Mouse (Mus musculus) hematopoietic stem cell, adult 5-6 weeks (primary cell): ENCODE data around the gene 4930519P11Rik. TPM values are rescaled to one million over a fixed set of nuclear protein-coding genes. Genes with fewer than 3 reads are reported as not detected.

Experiments
- ATAC-seq, 2 experiments: fragments of 125-278 bp in 1 of 2; replicated peaks in 1 of 2; 2 replicates each; pipeline ENCODE4 v1.8.0; 2016 to 2017; ENCODE audit warnings: inconsistent platforms in 2 of 2, mild to moderate bottlenecking in 2 of 2, moderate number of reproducible peaks in 2 of 2, low read depth in 1 of 2, moderate TSS enrichment in 1 of 2; ENCODE audit not compliant: low FRiP score in 2 of 2, poor library complexity in 2 of 2, severe bottlenecking in 2 of 2, insufficient read depth in 1 of 2, low TSS enrichment in 1 of 2
- total RNA-seq: library from RNA; stranded (forward); fragments of 172-1452, 232-1000 nt; gene quantifications from 2 replicates; pipeline ENCODE4 v1.2.3, GENCODE M21; 2017

The 4930519P11Rik gene
- not detected in 2 replicates for total RNA-seq

DNA sequence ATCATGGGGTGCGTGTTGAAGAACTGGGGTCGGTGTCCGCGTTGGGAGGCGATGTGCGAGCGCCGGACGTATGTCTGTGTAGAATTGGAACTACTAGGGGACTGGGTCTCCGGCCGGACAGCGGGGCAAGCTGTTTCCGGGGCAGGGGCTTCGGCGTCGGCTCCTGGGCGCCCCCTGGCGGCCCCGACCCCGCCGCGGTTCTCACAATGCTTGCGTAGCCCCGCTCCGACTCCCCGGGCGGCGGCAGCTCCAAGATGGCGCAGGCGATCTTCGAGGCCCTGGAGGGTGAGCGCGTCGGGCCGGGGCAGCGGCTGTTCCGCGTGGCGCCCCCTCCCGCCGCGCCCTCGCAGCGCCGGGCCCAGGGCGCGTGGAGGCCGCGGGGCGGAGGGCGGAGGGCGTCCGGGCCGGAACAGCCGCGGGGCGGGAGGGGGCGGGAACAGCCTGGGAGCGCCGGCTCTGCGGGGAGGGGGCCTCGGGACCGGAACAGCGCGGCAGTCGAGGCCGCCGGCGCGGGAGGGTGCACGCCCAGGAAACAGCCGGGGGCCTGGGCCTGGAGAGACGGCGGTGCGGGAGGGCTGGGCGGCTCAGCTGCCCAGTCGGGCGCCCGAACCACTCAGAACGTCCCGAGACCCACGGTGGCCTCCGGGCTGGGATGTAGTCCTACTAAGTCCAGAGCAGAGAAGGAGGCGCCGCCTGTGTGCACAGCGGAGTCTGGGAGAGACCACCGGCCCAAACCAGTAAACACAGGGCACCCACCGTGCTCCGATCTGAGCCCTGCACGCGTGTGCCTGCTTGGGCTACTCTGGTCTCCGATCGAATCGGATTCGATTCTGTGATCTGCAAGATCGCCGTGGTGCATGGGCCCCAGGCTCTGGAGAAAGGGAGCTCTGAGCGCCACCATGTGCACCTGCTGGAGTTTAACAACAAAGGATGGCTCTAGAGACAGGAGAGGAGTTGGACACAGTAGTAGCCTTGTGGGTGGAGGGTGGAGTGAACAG, at the start of gene 4930519P11Rik, which contains the start of gene Zfp341:
Gene 4930519P11Rik (minus strand): TSS at position 320 of the 998 bp plus-strand sequence.
Gene Zfp341 (plus strand): TSS at position 180 of the 998 bp plus-strand sequence.
- peak; percentile 80 to 82 for ATAC-seq

DNA sequence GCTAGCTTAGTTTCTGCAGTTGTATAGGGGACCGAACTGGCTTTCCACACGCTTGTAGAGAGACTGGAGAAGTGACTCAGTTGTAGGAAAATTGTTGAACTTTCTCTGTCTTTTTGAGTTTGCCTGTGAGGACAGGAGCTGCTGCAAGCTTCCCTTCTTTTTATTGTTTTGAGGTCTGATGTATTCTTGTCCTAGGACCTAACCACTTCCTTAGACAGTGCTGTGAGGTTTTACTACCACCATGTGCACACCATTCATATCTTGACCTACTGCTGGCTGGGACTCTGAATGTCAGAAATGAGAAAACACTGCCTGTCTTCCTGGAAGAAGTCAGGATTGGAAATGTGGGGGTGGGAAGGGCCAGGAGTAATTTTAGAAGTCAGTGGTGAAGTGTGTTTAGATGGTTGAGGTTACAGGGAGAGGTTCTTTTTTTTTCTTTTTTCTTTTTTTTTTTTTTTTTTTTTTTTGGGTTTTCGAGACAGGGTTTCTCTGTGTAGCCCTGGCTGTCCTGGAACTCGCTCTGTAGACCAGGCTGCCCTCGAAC, 46.4 kb upstream of the 4930519P11Rik start:
- ATAC-seq: 0 out of 4 replicates have a peak, but pooled peaks of 1 of the 2 experiments have one; percentile 8

DNA sequence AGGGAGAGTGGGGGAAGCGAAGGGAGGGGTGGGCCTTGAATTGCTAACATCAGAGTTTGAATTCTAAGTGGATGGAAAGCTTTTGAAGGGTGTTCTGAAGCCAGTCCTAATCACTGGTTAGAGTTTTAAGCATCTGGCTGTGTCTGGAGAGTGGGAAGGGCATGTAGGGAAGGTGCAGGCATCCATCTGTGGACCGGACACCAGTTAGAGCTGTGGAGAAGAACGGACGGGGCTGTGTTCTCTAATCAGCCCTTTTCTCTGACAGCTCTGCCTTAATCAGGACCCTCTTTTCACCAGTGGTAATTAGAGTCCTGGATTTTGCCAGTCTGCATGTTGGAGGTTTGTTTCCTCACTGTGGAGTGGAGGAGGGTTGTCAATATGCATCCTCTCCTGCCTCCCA, 45.8 kb upstream of the 4930519P11Rik start:
- ATAC-seq: no peak

DNA sequence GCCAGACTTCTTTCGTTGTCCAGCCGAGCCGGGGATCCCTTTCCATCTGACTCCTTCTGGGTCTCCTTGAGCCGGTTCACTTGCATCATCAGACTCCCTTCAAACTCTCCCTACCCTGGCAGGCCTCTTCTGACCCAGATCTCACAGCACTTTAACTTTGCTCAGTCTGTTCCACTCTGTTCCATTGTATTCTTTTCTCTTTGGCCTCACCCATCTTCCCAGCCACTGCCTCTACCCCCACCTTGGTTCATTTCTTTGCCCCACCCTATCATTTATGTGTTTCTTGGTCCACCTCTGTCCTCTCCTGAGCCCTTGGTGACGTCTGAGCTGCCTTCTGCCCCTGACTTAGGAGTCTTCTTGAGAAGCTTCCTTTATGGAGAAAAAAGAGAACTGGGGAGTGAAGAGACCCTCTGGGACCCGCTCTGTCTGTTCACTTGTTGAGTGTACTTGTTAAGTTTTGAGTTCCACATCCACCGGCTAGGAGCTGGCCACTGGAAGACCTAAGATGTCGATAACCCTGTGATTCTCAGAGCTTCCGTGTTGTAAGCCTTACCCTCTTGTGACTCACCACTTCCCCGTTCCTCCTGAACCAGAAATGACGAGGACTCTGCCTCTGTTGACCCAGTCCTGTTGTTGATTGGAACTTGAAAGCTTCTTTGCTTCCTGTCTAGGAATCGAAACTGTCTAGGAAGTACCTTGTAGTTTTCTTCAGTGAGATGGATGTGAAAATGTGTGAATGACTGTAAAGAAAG, 44.4 kb upstream of the 4930519P11Rik start:
- ATAC-seq: peak; percentile 81 to 83

GRCm38 (mm10) chr2:154656710-154657485, 43.7 kb upstream of the 4930519P11Rik start:
- peak; percentile 86 to 91 for ATAC-seq

DNA sequence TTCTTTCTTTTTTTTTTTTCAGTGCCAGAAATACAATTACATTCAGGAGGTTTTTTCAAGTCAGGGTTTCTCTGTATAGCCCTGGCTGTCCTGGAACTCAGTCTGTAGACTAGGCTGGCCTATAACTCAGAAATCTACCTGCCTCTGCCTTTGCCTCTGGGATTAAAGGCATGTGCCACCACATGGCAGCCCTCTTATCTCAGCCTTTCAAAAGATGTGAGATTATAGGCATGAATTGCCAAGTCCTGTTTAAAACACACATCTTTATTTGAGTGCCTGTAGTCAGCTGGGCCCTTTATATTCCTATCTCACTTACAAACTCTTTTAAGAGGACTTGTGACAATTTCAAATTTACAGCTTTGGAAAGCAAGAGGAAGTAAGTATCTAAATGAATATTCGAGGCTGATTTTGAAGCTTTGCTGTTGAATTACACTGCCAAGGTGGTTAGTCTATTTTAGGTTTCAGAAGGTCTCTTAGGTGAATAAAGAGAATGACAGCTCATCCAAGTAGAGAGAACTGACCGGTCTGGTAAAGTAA, 42.7 kb upstream of the 4930519P11Rik start:
- ATAC-seq: no peak

GRCm38 (mm10) chr2:154654976-154655375, 41.7 kb upstream of the 4930519P11Rik start:
- ATAC-seq: no peak

GRCm38 (mm10) chr2:154651363-154651762, 38.1 kb upstream of the 4930519P11Rik start, which contains the start of gene Chmp4b:
TSS of gene Chmp4b (plus strand) at chr2:154651705.
- no peak for ATAC-seq

DNA sequence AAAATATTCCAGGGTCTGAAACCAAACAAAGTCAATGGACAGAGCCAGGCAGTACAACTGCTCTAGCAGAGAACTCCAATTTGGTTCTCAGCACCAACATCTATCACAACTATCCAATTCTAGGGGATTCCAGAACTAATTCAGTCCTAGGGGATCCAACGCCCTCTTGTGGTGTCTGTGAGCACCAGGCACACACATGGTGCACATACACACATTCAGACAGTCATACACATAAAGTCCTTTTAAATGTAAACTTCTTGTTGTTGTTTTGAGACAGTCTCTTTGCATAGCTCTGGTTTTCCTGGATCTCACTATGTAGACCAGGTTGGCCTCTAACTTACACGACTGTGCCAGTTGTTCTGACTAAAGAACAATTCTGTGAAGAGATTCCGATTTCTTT, 37.2 kb upstream of the 4930519P11Rik start:
- ATAC-seq: no peak

DNA sequence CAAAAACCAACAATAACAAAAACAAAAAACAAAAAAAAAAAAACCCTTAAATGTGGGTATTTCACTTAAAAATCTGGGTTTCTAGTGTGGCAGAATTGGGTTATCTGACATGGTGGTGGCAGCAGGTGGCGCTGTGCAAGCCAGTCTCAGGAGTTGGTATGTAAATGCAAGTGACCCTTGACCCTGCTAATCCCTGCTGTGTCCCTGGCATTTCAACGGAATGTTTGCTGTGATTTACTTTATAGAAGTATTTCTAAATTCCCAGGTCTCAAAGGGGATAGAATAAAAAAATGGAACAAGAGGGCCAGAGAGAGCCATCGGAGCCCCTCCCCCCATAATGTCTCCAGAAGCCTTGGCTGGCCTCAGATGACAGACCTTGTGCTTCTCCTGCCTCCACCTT, 34.8 kb upstream of the 4930519P11Rik start:
- ATAC-seq: no peak; a peak in 2 of 4 replicates

GRCm38 (mm10) chr2:154646634-154647033, 33.4 kb upstream of the 4930519P11Rik start:
- ATAC-seq: peak; percentile 46 to 48; a peak in 2 of 4 replicates

GRCm38 (mm10) chr2:154642712-154643385, 29.6 kb upstream of the 4930519P11Rik start:
- no peak for ATAC-seq

DNA sequence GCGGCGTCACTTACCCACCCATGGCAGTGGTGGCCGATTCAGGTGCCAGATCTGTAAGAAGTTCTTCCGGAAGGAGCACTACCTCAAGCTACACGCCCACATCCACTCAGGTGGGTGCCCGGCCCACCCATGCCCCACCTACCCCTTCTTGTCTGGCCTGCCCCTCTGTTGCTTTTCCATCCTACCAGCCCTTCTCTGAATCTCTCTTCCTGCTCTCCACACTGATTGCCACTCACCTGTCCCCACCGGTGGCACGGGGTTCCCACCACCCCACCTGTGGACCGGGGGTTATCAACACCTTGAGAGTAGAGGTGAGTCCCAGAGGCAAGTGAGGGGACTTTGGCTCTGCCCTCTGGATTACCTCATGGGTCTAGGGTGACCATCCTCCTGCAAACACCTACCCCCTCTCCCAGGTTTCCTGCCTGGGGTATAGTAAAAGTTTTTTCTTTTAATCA, 28.8 kb upstream of the 4930519P11Rik start:
- ATAC-seq: no peak

DNA sequence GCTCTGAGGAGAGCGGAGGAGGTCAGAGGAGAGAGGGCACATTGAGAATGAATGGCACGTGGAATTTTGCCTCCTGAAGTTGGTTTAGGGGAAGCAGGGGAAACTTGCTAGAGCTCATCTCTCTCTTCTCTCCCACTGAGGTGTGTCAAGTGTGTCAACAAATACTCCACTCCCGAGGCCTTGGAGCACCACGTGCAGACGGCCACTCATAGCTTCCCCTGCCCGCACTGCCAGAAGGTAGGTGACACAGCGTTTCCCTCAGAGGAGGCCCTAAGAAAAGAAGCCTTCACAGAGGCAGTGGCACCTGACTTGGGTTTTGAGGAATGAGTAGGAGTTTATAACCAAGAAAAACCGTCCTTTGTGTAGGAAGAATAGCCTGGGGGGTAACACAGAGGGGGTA, 27.9 kb upstream of the 4930519P11Rik start:
- no peak for ATAC-seq

DNA sequence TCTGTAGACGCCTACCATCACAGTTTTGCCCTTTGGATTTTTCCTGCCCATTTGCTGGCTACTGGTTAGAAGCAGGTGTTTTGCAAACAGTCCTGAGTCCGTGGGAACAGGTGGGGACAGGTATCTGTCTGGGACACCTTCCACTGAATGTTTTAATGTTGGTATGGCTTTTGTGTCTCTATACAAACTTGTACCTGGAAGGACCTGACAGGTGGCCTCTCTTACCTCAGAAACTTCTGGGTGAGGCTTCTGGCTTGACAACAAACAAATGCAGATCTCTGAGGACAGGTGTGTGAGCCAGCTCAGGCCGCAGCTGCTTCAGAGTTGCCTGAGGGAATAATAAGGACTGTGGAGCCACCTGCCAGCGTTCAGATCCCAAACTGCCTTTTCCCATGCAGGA, 25.9 kb upstream of the 4930519P11Rik start:
- no peak for ATAC-seq

- ATAC-seq: no peak
Observed at GRCm38 (mm10) chr2:154638521-154638920, 25.3 kb upstream of the 4930519P11Rik start.
